Mouse (Mus musculus) heart, embryonic 10.5 days (tissue): ENCODE data around the gene Serpinb9b. TPM values are rescaled to one million over a fixed set of nuclear protein-coding genes. Genes with fewer than 3 reads are reported as not detected.

Experiments
- DNase-seq: peaks from one replicate; pipeline ENCODE4 v3.0.0-alpha.2; 2017; ENCODE audit warnings: low spot score
- H3K27ac ChIP-seq: fragments of 300-500 bp; sonication (generic); 2 replicates; pipeline ENCODE4 v1.5.1; 2016; ENCODE audit warnings: mild to moderate bottlenecking
- H3K27me3 ChIP-seq: fragments of 300-500 bp; sonication (generic); 2 replicates; pipeline ENCODE4 v1.6.1; 2016; ENCODE audit warnings: mild to moderate bottlenecking; ENCODE audit not compliant: poor library complexity, insufficient read depth, severe bottlenecking
- H3K36me3 ChIP-seq: fragments of 300-500 bp; sonication (generic); 2 replicates; pipeline ENCODE4 v1.6.1; 2016; ENCODE audit warnings: mild to moderate bottlenecking, moderate library complexity
- H3K4me1 ChIP-seq: fragments of 300-500 bp; sonication (generic); 2 replicates; pipeline ENCODE4 v1.6.1; 2016; ENCODE audit warnings: mild to moderate bottlenecking
- H3K4me3 ChIP-seq: fragments of 300-500 bp; sonication (generic); 2 replicates; pipeline ENCODE4 v1.5.1; 2016; ENCODE audit warnings: mild to moderate bottlenecking, moderate library complexity
- H3K9me3 ChIP-seq: fragments of 300-500 bp; sonication (generic); 2 replicates; pipeline ENCODE4 v1.6.1; 2016; ENCODE audit warnings: mild to moderate bottlenecking, moderate library complexity
- WGBS: fragments of 180-500 bp; shearing (Covaris S2); methylation state at CpG from one replicate; pipeline ENCODE4 v1.1.7; 2016; 5-methylcytosine and 5-hydroxymethylcytosine counted together
- polyA plus RNA-seq: library from polyadenylated mRNA; unstranded; fragments of >200 nt; fragmentation: Nextera tagmentation; extraction: Ambion mirVana; gene quantifications from 2 replicates; pipeline ENCODE4 v1.2.1, GENCODE M21; 2016

The Serpinb9b gene
- polyA plus RNA-seq = 0.92 and 1.0 TPM in 2 replicates

DNA sequence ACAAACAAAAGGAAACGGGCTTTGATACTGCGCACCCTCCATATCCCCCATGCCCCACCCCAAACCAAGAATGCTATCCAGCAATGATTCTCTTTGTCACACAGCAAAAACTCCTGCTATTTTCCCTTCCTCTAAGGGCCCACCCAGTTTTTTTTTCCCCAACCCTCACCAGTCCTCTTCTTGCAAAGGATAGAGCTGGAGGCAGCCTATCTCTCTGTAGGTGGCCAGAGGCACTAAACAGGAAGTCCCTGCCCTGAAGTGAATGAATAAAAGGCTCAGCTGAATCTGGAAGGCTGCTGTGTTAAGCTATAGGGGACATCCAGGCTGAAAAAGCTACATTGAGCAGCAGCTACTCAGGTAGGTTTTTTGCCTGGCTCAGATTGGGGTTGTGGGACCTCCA is at the start of gene Serpinb9b:
Serpinb9b (plus strand) TSS at position 173 of the 400 bp plus-strand sequence.
- Histone ChIP-seq H3K4me1 (peaks cover 18% of the 10 kb centered on the region), H3K27ac (no peak within 1 kb of the TSS), H3K9me3 (no peaks in the 10 kb centered on the region), H3K36me3 (no peaks in the 10 kb centered on the region), H3K4me3 (no peak within 1 kb of the TSS), H3K27me3 (no peaks in the 10 kb centered on the region)
- DNase-seq = no peak
- 72% methylated on average over 2 of the region's 2 CpGs for WGBS

DNA sequence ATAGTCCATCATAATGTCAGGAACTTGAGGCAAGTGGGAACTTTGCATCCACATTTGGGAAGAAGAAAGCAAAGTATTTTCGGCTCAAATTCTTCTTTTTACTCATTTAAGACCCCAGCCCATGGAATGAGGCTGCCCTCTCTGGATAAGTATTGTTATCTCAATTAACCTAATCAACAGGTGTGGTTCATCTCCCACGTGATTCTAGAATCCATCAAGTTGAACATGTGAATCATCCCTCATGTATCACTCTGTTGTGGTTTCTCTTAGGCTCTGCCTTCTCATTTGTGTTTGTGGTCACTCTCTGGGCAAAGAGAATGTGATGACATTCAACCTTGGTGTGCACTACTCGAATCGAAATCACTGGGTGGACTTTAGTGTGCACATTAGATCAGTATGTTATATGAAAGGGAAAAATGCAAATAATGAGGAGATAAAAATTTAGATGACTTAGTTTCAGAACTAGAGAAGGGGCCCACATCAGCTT is 44.6 kb upstream of the Serpinb9b start:
- H3K27ac ChIP-seq = no peak overlapping the region
- 77% methylated on average over 4 of the region's 4 CpGs for WGBS
- no peaks in the 10 kb centered on the region for H3K4me1 ChIP-seq
- H3K9me3 ChIP-seq = no peaks in the 10 kb centered on the region
- H3K36me3 ChIP-seq = no peaks in the 10 kb centered on the region
- no peak overlapping the region for H3K4me3 ChIP-seq
- no peak for DNase-seq
- H3K27me3 ChIP-seq = no peaks in the 10 kb centered on the region

DNA sequence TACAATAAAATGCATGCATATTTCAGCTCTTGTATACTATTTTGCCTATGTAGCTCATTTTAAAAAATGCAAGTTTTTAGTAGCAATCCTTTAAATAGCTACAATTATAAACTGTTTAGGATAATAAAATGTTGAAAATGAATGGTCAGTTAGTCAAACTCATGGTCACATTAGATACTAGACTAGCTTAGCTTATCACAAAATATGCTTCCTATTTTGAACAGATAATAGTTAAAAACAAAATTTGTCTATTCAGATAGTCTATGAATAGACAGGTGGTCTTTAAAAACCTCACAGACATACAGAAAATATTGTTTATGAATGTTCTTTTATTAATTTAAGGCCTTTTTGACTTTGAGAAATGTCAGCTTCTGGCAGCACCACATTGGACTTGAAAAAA is 41.0 kb upstream of the Serpinb9b start:
- Histone ChIP-seq H3K27ac (no peak overlapping the region), H3K36me3 (no peaks in the 10 kb centered on the region), H3K4me3 (no peak overlapping the region), H3K9me3 (no peaks in the 10 kb centered on the region), H3K27me3 (no peaks in the 10 kb centered on the region), H3K4me1 (no peaks in the 10 kb centered on the region)
- no peak for DNase-seq

DNA sequence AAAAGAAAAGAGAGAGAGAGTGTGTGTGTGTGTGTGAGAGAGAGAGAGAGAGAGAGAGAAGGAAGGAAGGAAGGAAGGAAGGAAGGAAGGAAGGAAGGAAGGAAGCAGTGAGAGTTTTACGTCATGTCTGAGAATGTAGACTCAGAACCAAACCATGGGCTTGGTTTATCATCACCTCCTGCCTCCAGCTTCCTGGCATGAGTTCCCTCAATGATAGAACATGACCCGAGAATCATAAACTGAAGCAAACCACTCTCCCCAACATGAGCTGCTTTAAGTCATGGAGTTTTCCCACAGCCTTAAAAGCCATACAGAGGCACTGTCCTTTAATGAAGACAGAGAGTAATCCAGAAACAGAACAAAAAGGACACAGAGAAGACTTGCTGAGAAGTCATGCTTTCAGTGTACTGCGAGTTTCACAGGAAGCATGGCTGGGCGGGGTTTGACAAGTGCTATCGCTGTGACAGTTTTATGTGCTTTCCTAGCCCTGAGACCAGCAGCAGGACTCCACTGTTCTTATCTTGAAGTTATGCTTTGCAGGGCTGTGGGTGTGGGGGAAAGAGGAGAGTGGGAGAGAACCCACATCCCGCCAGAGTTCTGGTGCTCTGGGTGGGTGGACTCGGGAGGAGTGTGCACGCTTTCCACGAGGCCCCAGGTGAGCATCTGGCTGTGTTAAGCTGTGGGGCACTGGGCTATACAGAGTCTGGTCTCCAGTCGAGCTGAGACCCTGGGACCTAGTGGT is 33.9 kb upstream of the Serpinb9b start:
- Histone ChIP-seq H3K4me1 (peaks cover 15% of the 10 kb centered on the region), H3K27ac (peak overlapping the region; percentile 80), H3K9me3 (no peaks in the 10 kb centered on the region), H3K36me3 (no peaks in the 10 kb centered on the region), H3K4me3 (no peak overlapping the region), H3K27me3 (no peaks in the 10 kb centered on the region)
- WGBS = 57% methylated on average over 10 of the region's 10 CpGs
- no peak for DNase-seq

DNA sequence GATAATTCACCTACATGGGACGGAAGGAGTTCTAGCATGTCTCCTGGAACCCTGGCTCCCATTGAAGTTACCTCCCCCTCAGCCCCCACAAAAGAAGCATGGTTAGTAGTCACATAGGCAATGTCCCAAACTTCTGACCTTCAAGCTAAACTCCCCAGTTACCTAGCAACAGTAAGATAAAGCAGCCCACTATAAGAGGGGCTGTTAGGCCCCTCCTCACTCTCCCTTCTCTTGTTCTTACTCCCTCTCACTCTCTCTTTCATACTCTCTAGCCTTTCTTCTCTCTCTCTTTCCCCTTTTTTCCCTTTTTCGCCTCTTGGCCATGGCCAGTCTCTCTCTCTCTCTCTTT is 33.3 kb upstream of the Serpinb9b start:
- DNase-seq = no peak
- Histone ChIP-seq H3K27ac (peak overlapping the region; percentile 80), H3K36me3 (no peaks in the 10 kb centered on the region), H3K27me3 (no peaks in the 10 kb centered on the region), H3K9me3 (no peaks in the 10 kb centered on the region), H3K4me1 (peaks cover 15% of the 10 kb centered on the region), H3K4me3 (no peak overlapping the region)
- 80% methylated on average over 2 of the region's 2 CpGs for WGBS

DNA sequence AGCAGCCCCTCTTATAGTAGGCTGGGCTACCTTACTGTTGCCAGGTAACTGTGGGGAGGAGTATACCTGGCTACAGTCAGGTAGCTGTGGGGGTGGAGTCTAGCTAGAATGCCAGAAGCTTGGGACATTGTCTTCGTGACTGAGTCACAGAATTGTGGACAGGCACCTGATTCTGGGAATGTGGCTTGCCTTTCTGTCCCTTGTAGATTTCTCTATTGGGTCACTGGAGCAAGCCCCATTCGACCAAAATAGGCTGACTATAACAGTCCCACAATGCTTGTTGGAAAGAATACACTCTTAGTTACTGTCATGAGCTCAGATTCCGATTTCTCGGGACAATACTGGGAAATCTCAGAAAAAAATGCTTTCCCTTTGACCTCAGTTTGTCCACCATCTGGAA is 32.2 kb upstream of the Serpinb9b start:
- Histone ChIP-seq H3K4me1 (peaks cover 15% of the 10 kb centered on the region), H3K4me3 (no peak overlapping the region), H3K27ac (no peak overlapping the region), H3K27me3 (no peaks in the 10 kb centered on the region), H3K9me3 (no peaks in the 10 kb centered on the region), H3K36me3 (no peaks in the 10 kb centered on the region)
- WGBS = 83% methylated on average over 4 of the region's 4 CpGs
- no peak for DNase-seq

DNA sequence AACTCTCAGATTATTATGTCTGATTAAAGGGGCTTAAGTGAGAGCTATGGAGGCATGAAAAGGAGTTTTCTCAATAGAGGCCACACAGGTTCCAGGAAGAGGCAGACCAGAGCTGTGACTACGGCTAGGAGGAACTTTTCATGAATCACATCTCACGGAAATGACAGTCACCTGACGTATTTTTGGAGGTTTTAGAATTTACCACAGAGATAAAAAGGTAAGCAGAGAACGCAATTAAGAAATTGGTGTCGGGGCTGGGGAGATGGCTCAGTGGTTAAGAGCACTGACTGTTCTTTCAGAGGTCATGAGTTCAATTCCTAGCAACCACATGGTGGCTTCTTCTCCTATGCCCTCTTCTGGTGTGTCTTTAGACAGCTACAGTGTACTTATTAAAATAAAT is 25.9 kb upstream of the Serpinb9b start:
- no peaks in the 10 kb centered on the region for H3K27me3 ChIP-seq
- DNase-seq = no peak
- peaks cover 15% of the 10 kb centered on the region for H3K4me1 ChIP-seq
- H3K9me3 ChIP-seq = no peaks in the 10 kb centered on the region
- 88% methylated on average over 5 of the region's 5 CpGs for WGBS
- H3K4me3 ChIP-seq = no peak overlapping the region
- no peaks in the 10 kb centered on the region for H3K36me3 ChIP-seq
- no peak overlapping the region for H3K27ac ChIP-seq

DNA sequence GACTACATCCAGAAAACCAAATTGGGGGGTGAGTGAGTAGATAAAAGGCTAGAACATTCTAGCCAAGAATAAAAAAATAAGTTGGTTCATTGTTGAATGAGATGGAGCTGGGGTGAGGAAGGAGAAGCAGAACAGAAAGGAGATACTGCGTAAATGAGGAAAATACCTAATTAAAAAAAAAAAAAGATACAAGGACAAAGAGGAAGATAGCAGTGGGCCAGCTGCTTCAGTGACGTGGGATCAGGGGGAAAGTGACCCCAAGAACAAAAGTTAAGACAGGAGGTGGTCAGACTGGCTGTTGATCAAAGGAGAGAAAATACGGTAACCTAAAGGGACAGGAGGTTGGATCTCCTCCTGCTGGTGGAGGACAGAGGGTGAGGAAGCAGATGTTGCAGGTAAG is 24.3 kb upstream of the Serpinb9b start, which contains the start of gene Serpinb9:
Serpinb9 (plus strand) TSS at position 301 of the 400 bp plus-strand sequence.
- no peaks in the 10 kb centered on the region for H3K9me3 ChIP-seq
- 83% methylated on average over 3 of the region's 3 CpGs for WGBS
- peaks cover 15% of the 10 kb centered on the region for H3K4me1 ChIP-seq
- no peaks in the 10 kb centered on the region for H3K27me3 ChIP-seq
- peak within 1 kb of the TSS; percentile 53 for H3K4me3 ChIP-seq
- DNase-seq = no peak
- H3K27ac ChIP-seq = peak within 1 kb of the TSS; percentile 86
- no peaks in the 10 kb centered on the region for H3K36me3 ChIP-seq

DNA sequence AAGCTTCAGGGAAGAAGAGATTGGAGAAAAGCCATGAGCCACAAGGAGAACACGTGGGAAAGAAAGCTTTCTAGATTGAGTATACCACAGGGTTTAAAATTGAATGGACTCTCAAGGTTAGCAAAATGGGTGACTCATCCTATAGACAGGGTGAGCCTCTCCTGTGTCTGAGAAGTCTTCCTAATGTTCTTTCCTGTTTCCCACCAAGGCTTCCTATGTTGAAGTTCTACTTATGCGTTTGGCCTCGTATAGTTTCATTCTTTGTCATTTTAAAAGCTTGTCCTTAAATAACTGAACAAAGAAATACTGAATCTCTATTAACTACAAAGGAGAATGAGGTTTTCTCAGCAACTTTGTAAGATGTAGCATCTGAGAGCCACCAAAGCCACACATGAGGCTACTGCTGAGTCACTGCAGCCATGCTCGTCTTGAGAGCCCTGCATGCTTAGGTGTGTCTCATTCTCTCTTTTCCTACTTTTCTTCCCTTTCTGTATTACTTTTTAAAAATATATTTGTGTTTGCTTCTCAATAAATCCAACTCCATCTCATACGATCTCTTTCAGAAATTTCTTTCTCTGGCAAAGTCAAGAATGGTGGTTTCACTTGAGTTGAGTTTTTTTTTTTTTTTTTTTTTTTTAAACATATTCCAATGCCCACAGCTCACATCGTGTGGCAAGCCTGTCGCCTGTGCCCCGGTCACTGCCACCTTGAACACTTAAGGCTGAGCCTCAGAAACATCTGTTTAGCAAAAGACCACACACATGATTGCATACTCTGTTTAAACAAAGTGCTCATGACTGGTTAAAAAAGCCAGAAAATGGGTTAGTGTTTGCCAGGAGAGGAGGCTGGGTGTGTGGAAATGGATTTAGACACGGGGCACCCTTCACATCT is 23.4 kb upstream of the Serpinb9b start:
- H3K27me3 ChIP-seq = no peaks in the 10 kb centered on the region
- DNase-seq = no peak
- WGBS = 68% methylated on average over 9 of the region's 9 CpGs
- H3K4me1 ChIP-seq = peaks cover 15% of the 10 kb centered on the region
- no peaks in the 10 kb centered on the region for H3K36me3 ChIP-seq
- peak overlapping the region; percentile 86 for H3K27ac ChIP-seq
- H3K9me3 ChIP-seq = no peaks in the 10 kb centered on the region
- peak overlapping the region; percentile 53 for H3K4me3 ChIP-seq

DNA sequence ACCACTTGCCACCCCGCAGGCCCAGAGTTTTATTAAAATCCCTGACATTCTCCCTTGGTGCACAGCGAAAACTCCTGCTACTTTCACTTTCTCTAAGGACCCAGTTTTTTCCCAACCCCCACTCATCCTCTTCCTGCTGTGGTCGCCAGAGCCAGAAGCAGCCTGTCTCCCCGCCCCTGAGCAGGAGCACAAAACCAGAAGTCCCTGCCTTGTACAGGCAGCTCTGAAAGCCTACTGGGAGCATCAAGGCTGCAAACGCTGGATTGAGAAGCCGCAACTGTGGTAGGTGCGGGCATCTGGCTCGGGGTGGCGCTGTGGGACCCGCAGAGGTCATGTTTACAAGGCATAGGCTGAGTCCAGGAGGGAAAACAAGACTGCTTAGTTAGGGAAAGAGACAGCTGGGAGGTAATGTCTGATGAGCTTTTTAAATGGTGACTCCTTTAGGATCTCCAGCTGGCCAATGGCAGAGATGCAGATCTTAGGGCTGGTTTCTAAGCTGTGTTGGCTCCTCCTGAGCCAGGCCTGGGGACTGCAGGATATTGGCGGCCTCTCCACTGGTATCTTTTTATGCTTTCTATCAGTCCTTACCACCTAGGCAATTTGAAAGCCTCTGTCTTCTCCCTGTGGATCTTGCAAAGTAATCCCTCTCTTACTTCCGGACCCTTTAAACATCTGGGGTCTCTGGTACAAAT is 22.7 kb upstream of the Serpinb9b start:
- peak overlapping the region; percentile 53 for H3K4me3 ChIP-seq
- 16% methylated on average over 12 of the region's 12 CpGs for WGBS
- no peaks in the 10 kb centered on the region for H3K36me3 ChIP-seq
- H3K27ac ChIP-seq = peak overlapping the region; percentile 86
- H3K9me3 ChIP-seq = no peaks in the 10 kb centered on the region
- DNase-seq = peak; percentile 94
- H3K27me3 ChIP-seq = no peaks in the 10 kb centered on the region
- H3K4me1 ChIP-seq = peaks cover 15% of the 10 kb centered on the region

DNA sequence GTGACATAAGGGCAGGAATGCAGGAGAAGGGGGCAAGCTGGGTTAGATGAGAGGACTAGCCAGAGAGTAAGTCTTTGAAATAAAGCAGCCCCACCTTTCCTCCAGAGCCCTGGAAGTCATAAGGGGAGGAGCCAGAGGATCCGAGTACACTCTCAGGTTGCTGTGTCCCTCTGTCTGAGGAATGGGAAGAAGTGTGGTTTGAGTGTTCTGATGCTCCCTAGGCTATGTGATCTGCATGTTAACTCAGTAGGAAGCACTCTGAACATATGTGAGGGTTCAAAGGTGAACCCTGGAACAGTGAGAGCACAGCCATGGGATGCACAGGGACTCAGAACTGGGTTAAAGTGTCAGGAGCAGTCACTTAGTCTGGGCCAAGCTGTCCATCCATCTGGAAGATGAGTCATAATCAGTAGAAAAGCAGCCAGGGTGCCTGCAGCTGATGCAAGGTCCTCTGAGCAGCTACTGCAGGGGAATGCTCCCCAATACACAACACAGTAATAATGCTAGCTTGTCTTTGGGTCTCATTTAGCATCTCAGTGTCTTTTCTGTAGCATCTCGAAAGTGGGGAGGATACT is 21.6 kb upstream of the Serpinb9b start:
- H3K4me3 ChIP-seq = no peak overlapping the region
- peaks cover 15% of the 10 kb centered on the region for H3K4me1 ChIP-seq
- H3K27me3 ChIP-seq = no peaks in the 10 kb centered on the region
- no peak for DNase-seq
- no peaks in the 10 kb centered on the region for H3K9me3 ChIP-seq
- H3K27ac ChIP-seq = 0 out of 2 replicates have a peak overlapping the region, but pooled peaks have one; percentile 86
- 60% methylated on average over 2 of the region's 2 CpGs for WGBS
- no peaks in the 10 kb centered on the region for H3K36me3 ChIP-seq

DNA sequence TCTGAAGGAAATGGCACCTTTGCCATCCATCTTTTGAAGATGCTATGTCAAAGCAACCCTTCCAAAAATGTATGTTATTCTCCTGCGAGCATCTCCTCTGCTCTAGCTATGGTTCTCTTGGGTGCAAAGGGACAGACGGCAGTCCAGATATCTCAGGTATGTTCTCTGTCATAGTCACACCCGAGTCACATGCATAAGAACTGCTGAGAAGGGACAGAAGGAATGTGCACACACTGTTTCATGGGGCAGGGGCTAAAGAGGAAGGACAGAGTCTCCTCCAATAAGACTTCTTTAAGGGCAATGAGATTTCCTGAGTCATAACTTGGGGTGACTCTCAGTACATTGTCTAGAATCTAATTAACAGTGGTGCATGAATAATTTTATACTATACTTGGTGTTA is 20.7 kb upstream of the Serpinb9b start:
- Histone ChIP-seq H3K27me3 (no peaks in the 10 kb centered on the region), H3K9me3 (no peaks in the 10 kb centered on the region), H3K4me3 (no peak overlapping the region), H3K4me1 (peaks cover 15% of the 10 kb centered on the region), H3K27ac (no peak overlapping the region), H3K36me3 (no peaks in the 10 kb centered on the region)
- DNase-seq = no peak
- 77% methylated on average over 3 of the region's 3 CpGs for WGBS
